Mouse (Mus musculus): ENCODE measurements around the gene Myof.

Gene Myof

DNA sequence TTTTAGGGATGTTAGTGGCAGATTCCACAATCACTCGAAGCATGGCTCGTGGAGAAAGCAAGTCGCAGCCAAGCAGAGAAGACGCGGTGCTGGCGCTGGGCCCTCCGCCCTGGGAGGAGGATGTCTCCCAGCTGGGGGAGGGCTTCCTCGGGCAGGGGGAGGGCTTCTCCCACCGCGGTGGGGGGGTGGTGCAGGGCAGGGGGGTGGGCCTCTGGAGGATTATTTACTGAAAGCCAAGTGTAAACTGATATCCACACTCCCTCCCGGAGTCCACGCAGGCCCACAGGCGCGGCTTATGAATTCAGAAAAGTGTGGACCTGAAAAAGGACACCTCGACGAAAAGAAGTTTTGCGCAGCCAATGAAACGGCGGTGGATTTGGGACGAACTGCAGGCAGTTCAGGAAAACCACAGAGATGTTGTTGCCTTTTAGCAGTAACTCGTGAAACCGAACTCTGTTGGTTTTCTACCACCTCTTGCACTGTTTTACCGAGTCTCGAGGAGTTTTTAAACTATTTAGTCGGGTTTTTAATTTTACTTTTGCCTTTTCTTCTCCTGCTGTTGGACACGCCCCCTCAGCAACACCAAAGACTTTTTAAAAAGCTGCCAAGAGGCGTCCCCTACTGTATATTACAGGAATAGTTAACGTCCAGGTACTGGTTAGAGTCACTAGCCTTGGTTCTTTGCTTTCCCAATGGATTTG is at the start of gene Myof:
Gene Myof (minus strand): TSS at position 297 of the 701 bp plus-strand sequence.
- in situ Hi-C loops (cut with MboI; ENCODE audit: unreplicated experiment in 2 of 2): loop anchor here (5.0 to 25.0 kb wide), 4 partner anchors 86 to 1631 kb away; partner anchors contain the start of gene Tnks2 (in 1 of the 2)

DNA sequence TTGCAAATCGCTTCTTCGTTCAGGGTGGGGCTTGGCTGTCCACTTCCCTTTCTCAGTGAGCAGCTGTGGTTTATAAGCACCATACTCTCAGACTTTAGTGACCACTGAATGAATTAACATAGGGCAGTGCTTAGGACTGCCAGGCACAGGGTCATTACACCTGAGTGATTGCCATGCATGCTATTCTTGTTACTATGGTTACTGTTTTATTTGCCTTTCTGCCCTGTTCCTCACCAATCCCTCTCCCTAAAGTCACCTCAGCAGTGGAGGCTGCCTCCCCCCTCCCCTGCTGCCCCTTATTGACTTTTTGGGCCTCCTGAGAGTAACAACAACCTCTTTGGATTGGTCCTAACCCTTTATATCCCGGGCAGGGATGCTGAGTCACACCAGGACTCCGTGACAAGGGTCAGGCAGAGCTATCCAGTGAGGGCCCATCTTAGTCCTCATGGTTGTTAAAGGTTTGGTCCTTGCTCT is 48.2 kb upstream of the Myof start:
- in situ Hi-C loops (cut with MboI; ENCODE audit: unreplicated experiment in 2 of 2): no loop called here

DNA sequence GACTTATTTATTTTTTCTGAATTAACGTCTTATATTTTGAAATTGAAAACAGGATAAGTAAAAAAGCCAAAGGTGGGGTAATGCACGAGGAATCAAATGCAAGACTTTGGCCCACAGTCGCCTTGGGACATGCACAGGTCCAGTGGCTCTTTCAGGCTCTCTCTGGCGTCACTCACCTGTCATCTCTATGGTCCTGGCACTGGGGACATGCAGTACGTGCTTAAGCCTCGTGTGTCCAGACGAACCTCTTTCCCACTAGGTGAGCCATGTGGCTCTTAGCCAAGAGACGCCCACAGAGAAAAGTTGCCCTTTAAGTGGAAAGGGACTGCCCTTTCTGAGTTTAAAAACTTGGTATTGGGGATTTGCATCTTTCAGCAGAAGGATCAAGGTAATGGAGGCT is 46.0 kb upstream of the Myof start:
- in situ Hi-C loops (cut with MboI; ENCODE audit: unreplicated experiment in 2 of 2): no loop called here

DNA sequence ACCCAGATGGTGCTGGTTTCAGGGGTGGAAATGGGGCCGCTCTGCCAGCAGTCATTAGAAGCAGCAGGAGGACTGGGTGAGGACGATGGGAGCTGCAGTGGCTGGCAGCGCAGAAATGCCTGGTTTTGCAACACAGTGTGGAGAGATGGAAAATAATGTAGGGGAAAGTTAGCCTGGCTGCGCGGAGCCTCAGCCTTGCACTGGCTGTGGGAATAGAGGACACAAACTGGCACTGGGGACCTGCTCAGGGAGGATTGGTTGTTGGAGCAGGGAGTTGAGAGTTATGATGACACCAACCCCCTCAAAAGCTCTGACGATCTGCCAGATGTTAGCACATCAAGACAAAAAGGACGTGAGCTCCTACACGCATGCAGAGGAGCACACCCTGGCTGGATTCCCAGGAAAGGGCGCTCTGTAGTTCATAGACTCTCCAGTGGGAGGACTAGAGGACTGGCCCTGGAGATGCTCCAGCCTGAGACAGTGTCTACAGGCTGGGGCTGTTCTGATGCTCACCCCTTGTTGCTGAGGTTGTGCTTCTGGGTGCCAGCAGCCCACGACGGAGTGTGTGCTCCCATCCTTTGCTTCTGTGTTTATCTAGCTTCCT is 43.7 kb upstream of the Myof start:
- in situ Hi-C loops (cut with MboI; ENCODE audit: unreplicated experiment in 2 of 2): no loop called here

DNA sequence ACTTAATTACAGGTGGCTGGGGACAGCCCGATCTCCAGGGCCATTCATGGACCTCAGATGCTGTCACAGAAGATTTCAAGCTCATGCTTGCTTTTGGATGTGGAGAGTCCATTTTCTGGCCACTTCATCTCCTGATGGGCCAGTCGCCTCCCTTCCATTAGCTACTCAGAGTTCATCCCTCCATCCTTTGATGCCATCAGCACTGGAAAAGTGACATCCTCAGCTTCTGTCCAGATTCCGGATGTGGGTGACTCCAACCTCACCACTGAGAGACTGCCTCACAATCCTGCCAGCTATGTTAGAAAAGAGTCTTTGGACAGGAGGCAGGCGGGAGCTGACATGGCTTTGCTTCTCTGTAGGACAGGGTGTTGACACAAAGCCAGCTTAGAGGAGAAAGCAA is 42.5 kb upstream of the Myof start:
- in situ Hi-C loops (cut with MboI; ENCODE audit: unreplicated experiment in 2 of 2): no loop called here

DNA sequence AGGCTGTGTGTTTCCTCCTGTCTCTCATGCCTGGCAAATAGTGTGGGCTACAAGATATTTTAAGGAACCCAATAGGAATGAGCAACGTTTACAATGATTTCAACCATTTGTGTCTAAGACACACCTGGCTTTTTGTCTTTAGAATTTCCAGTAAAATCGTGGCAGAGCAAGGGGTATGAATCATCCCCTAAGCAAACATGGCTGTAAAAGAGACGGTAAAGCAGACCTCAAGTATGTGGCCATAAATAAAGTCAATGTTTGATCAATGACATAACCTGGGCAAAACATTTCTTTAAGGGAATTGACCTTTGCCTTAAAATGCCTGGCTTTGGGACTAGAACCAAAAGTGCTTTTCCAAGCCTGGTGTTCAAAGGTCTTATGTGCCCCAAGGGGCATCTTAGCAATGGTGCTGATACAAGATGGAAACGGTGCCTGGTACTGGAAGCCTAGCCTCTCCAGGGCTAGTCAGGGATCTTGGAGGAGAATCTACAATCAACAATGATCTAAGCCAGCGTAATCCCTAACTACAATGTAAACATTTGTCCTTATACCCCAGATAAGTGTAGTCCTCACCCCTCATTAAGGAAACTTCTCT is 39.7 kb upstream of the Myof start:
- in situ Hi-C loops (cut with MboI; ENCODE audit: unreplicated experiment in 2 of 2): no loop called here

DNA sequence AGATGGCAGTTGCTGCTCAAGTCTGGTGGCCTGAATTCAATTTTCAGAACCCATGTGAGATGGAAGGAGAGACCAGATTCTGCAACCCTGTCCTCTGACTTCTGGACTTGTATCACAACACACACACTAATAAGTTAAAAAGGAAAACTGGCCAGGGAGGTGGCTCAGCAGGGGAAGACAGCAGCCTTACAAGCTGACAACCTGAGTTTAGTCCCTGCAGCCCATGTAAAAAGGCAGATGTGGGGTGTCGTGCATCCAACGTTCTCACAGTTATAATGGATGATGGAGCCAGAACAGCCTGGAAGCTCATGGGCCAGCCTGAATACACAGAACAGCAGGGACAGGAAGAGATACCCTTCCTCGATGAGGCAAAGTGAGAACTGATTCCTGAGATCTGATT is 38.0 kb upstream of the Myof start:
- in situ Hi-C loops (cut with MboI; ENCODE audit: unreplicated experiment in 2 of 2): no loop called here

DNA sequence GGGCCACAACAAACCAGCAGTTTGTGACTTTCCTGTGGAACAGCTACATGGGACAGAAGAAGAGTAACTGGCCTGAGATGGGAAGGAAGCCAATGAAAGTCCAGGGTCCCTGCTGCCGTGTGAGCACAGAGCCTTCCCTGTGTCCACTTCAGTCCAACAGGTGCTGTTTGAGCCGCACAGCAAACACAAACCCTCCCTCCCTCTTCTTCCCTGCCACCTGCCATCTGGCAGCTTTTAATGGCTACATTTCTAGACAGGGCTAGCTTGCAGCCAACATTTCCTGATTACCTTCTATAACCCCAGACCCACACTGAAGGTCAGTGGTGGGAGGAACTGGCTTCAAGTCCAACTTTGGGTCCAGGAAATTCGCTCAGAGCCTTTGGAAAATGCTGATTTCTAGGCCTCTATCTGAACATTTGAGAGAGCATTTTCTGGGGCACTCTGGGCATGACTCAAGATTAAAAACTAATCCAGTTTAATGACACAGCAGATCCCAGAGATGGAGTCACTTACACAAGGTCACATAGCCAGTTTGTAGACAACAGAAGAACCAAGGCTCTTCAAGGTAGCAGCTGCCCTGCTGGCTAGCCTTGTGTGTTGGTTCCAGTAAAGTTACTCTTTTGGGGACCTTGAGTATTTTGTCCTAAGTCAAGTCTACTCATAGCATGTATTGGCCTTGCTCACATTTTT is 34.6 kb upstream of the Myof start:
- in situ Hi-C loops (cut with MboI; ENCODE audit: unreplicated experiment in 2 of 2): no loop called here

DNA sequence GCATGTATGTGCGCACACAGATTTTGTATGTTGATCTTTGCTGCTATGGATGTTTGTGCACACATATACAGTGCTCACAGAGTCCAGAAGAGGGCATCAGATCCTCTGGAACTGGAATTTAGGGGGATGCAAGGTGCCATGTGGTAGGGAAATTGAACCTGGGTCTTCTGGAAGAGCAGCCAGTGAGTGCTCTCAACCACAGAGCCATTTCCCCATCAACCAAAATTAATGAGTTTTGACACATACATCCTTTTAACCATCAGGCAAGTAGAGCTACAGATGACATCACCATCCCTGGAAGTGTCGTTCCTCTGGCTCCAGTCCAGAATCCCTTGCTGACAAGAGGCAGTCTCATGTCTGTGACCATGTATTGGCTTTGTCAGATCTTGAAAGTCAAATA is 32.9 kb upstream of the Myof start:
- in situ Hi-C loops (cut with MboI; ENCODE audit: unreplicated experiment in 2 of 2): no loop called here

DNA sequence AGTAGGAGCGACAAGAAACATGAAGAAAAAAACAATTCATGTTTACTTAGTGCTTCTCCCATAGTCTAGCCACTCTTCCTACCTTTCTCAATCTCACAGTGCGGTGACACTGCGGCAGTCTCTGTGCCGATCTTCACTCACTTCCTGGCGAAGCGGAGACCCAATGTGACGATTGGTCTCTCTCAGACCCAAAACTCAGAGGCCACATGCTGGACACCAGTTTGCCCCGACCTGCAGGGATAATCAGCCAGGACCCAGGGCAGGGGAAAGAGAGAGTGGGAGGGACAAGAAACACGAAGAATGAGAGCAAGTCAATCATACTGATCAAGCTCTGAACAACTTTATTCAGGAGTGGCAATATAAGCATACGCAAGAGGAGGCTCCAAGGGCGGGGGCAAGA is 31.7 kb upstream of the Myof start:
- in situ Hi-C loops (cut with MboI; ENCODE audit: unreplicated experiment in 2 of 2): no loop called here

DNA sequence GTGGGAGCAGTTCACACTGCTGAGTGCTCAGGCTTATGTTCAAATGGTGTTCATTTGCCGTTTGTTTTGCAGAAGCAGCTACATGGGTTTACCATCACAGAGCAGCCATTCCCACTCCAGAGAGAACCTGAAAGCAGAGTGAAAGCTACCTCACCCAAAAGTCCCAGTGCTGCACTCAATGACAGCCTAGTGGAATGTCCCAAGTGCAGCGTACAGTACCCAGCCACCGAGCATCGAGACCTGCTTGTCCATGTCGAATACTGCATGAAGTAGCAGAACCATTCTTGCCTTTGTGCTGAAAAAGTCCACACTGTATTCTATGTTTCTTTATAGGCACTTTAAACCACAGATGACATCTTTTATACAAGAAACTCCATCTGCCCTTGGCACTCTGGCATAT is 29.8 kb upstream of the Myof start:
- in situ Hi-C loops (cut with MboI; ENCODE audit: unreplicated experiment in 2 of 2): no loop called here

DNA sequence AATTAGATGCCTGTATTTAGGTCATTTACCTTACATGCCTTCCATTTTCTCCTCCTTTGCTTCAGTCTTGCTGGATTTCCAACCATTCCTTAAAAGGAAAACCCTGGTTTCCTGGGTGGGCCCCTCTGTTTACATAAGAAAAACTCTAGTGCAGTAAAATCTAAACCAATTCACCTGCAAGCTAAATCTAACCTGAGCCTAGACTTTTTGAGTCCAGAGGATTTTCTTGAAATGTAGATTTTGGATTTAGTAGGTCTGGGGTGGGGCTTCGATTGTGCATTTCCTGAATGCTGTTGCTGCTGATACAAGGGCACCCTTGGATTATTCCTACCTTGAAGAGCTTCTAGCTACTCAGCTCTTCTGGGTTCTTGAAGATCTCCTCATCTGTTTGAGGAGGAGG is 20.7 kb upstream of the Myof start:
- in situ Hi-C loops (cut with MboI; ENCODE audit: unreplicated experiment in 2 of 2): loop anchor here in 1 of 2 experiments (10.0 kb wide), 1 partner anchor 371 kb away; no protein-coding TSS in a partner anchor

DNA sequence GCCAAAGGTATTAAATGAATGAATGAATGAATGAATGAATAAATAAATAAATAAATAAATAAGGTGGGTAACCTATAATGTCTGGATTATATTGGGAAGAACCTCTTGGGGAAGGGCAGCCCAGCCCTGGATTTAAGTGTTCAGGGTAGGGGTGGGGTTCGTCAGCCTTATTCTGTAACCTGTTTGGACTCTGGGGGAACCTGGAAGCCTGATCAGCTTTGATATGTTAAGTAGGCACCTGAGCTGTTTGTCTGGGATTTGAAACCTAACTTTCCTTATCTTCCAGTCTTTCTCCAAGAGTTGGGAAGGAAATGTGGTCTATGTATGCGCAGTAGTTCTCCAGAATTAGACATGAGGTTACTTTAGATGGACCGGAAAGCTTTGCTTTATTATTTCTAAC is 19.8 kb upstream of the Myof start:
- in situ Hi-C loops (cut with MboI; ENCODE audit: unreplicated experiment in 2 of 2): loop anchor here in 1 of 2 experiments (10.0 kb wide), 1 partner anchor 372 kb away; no protein-coding TSS in a partner anchor

DNA sequence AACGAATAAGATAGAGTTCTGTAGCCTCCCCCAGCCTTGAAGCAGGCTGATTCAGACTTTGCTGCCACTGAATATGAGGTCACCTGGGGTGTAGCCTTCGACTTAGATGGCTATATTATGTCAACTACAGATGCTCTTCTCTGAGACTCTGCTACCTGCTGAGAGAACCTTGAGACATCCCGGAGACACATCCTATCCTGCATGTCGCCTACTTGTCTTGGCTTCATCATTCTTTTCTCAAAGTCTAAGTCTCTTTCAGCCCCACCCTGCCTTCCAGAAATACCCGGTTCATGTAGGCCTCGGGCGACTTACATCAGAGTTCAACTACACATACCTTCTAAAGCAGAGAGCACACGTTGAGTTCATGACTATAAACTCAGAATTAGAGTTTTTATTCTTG is 13.6 kb upstream of the Myof start:
- in situ Hi-C loops (cut with MboI; ENCODE audit: unreplicated experiment in 2 of 2): loop anchor here (10.0 kb wide), 4 partner anchors 168 to 482 kb away; partner anchors contain the start of gene Fra10ac1 (in 1 of the 2)

DNA sequence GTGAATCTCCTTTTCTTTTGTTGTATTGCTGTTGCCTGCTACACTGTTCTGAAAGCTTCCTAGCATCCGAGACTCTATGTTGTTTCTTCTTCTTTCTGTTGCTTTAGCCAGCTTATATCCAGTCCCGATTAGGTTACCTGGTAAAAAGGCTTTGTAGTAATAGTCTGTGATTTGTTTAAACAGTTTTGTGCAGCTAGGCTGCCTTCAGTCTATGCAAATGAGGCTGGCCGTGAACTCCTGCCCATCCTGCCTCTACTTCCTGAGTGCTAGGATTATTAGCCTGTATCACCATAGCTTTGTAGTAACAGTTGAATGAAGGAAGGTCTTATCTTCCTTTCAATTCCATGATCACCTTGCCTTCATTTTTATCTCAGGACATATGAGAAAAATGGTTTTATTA is 12.9 kb upstream of the Myof start:
- in situ Hi-C loops (cut with MboI; ENCODE audit: unreplicated experiment in 2 of 2): loop anchor here (10.0 kb wide), 4 partner anchors 169 to 481 kb away; partner anchors contain the start of gene Fra10ac1 (in 1 of the 2)

DNA sequence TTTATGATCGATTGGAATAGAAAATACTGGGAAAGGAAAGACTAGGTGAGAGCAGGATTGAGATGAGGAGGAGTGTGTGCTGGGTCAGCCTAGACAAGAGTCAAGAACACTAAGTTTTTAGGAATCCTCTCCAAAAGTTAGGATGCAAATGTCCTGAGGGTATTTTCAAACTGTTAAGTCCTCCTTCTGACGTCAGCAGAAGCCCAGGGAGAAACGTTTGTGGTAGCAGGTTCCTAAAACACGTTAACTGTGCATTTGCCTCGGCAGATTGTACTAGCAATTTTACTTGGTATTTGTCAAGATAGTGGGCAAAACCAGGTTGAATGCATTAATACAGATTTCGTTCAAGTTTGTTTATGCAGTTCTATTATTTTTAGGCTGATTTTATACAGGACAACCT is 12.4 kb upstream of the Myof start:
- in situ Hi-C loops (cut with MboI; ENCODE audit: unreplicated experiment in 2 of 2): loop anchor here (10.0 kb wide), 4 partner anchors 169 to 481 kb away; partner anchors contain the start of gene Fra10ac1 (in 1 of the 2)

DNA sequence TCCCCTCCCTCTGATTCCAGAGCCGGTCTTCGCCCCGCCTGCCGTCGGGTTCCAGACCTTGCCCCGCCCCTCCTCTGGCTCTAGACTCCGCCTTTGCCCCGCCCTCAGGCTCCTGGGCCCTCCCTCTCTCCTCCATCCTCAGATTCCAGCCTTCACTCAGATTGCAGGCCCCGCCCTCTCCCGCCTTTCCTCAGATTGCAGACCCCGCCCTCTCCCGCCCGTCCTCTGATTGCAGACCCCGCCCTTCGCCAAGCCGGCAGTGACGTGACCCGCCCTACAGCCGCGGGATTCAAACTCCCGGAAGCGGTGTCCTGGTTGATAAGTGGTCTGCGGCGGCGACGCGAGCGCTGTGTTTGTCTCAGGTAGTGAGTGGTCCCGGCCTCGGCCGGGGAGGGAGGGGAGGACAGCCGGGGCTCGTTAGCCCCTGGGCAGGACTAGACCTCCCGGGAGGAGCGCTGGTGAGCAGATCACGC is 11.4 kb upstream of the Myof start, which contains the start of gene Cep55:
Gene Cep55 (plus strand): TSS at position 292 of the 473 bp plus-strand sequence.
- in situ Hi-C loops (cut with MboI; ENCODE audit: unreplicated experiment in 2 of 2): loop anchor here (5.0 to 10.0 kb wide), 7 partner anchors 102 to 487 kb away; partner anchors contain the start of gene Fra10ac1 (in 1 of the 2)

DNA sequence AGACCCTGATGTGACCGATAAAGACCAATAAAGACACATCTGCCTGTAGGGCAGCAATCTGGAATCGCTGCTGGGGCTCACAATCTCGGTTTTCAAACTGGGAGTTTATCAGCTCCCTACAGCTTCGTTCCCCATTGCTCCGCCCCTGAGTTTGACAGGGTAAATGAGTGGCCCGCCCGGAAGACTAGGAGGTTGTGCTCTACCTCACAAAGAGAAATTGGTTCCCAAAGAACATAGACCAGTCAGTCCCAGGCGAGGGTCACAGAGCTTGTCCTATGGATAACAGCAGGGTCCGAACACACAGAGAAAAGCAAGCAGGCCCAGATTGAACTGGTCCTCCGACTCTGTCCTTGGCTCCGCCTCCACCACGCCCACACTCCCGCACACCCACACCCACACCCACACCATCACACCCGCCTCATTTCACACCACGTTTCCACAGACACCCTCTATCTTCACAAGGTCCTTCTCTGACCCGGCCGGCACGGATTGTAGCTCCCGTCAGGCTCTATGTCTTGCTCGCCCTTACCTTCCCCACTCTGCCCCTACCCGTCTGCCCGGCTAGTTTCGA is 10.9 kb upstream of the Myof start:
- in situ Hi-C loops (cut with MboI; ENCODE audit: unreplicated experiment in 2 of 2): loop anchor here (5.0 to 10.0 kb wide), 7 partner anchors 102 to 487 kb away; partner anchors contain the start of gene Fra10ac1 (in 1 of the 2)

DNA sequence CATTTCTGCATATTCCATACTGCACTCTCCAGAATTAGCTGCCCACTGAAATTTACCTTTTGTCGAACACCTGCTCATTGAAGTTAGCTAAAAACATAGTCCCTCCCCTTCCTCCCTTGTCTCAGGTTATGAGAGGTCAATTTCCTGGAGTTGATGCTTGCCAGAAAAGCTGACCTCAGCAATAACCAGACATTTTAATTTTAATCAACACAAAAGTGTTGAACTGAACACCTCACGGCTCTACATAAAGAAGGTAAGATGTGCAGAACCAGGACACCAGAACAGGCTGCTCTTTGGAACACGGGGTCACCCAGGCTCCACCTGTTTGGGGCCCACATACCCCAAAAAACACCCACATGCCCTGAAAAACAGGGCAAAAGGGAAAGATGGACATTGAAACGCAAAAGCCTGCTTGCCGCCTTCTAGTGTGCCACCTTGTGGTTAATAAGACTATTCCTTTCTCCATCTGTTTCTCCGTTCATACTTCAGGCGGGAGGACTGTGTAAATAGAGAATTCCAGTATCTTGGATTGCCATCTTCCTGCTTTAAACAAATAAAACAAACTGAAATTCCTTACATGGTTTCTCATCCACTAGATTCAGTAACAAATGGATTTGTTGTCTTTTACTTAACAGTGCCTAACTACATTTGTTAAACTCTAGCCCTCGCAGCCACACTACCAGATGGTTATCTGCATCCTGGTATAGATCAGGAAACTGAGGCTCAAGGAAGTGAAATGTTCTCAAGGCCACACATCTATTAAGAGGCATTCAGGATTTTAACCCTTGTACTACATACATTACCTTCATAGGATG is 10.1 kb upstream of the Myof start:
- in situ Hi-C loops (cut with MboI; ENCODE audit: unreplicated experiment in 2 of 2): loop anchor here (5.0 to 10.0 kb wide), 7 partner anchors 101 to 486 kb away; partner anchors contain the start of gene Fra10ac1 (in 1 of the 2)

All from v-Abl transformed pro-B cells (cell line).